10 mouse cellular contexts compared by ENCODE assay signal in genomic region chr1:38222160-38222559, GRCm38 (mm10).
DNase-seq lines count a peak whose midpoint lies in the region; ATAC-seq and TF ChIP-seq lines count a peak whose summit lies in the region.
"Had no signal": no experiment of that assay in that cellular context is flagged by ENCODE, and none has a peak within 500 bp of the region (broad histone marks: within the 10 kb centered on the region; RNA-seq: fewer than 3 reads in every experiment).

No protein-coding gene starts in this region.

- H3K4me1 ChIP-seq in lung, embryonic 15.5 days = peaks cover 5% of the 10 kb centered on the region; the same call in 1 of the 2 replicates
- H3K4me1 ChIP-seq in lung, adult 2 months (ENCODE audit: control insufficient read depth, insufficient read depth, low read length) = 0 out of 2 replicates have a peak, but pooled peaks cover 4% of the 10 kb centered on the region
- no peaks in the 10 kb centered on the region for H3K4me1 ChIP-seq in forebrain, embryonic 14.5 days (ENCODE audit: control insufficient read depth, insufficient read depth, low read length)

- peak; percentile 65; the same call in 1 of the 2 replicates for ATAC-seq in lung, embryonic 15.5 days (ENCODE audit: borderline replicate concordance, extremely low read depth, low FRiP score, low TSS enrichment)
- no peak for ATAC-seq in forebrain, embryonic 14.5 days

- TF ChIP-seq POLR2A in lung, adult 2 months (IDR thresholded peaks at IDR 0.05; ENCODE audit: borderline replicate concordance, extremely low read depth, low read depth, low read length) = no peak

- 80% methylated on average over 1 of the region's 1 CpGs for WGBS in lung, embryonic 15.5 days
- 76% methylated on average over 1 of the region's 1 CpGs for WGBS in lung, adult 2 months
- 91% methylated on average over 1 of the region's 1 CpGs for WGBS in forebrain, embryonic 14.5 days

- H3K9me3 ChIP-seq in lung, embryonic 15.5 days = peaks cover 5% of the 10 kb centered on the region
- H3K9me3 ChIP-seq in forebrain, embryonic 14.5 days (replicated peaks; ENCODE audit: control insufficient read depth, low read length) = peaks cover 34% of the 10 kb centered on the region

- no peak overlapping the region for H3K4me2 ChIP-seq in lung, embryonic 15.5 days
- no peak overlapping the region for H3K4me2 ChIP-seq in forebrain, embryonic 14.5 days (ENCODE audit: low read length)
- H3K4me2 ChIP-seq: forebrain, embryonic 12.5 days had no signal

- H3K4me3 ChIP-seq in lung, embryonic 15.5 days = no peak overlapping the region
- H3K4me3 ChIP-seq in lung, adult 2 months (replicated peaks; ENCODE audit: extremely low read depth, low read depth, low read length) = no peak overlapping the region
- no peak overlapping the region for H3K4me3 ChIP-seq in forebrain, embryonic 14.5 days (ENCODE audit: low read depth, low read length)
- H3K4me3 ChIP-seq: forebrain, embryonic 12.5 days had no signal

- H3K9ac ChIP-seq in lung, embryonic 15.5 days = no peak overlapping the region
- H3K9ac ChIP-seq in forebrain, embryonic 14.5 days (ENCODE audit: low read length) = no peak overlapping the region
- H3K9ac ChIP-seq: forebrain, embryonic 12.5 days had no signal

- no peak overlapping the region for H3K27ac ChIP-seq in lung, embryonic 15.5 days
- H3K27ac ChIP-seq in forebrain, embryonic 14.5 days (ENCODE audit: low read depth, low read length) = no peak overlapping the region
- H3K27ac ChIP-seq: forebrain, embryonic 12.5 days had no signal

- no peak for TF ChIP-seq CTCF in lung, adult 2 months (IDR thresholded peaks at IDR 0.05; ENCODE audit: insufficient read depth, low read length)

- H3K27me3 ChIP-seq in lung, embryonic 15.5 days = no peaks in the 10 kb centered on the region
- H3K27me3 ChIP-seq in forebrain, embryonic 14.5 days (replicated peaks; ENCODE audit: control insufficient read depth, insufficient read depth, low read length) = no peaks in the 10 kb centered on the region
- H3K27me3 ChIP-seq: forebrain, embryonic 12.5 days had no signal

- intact Hi-C loops in heart, postnatal 10 days (cut with DNase I) = no loop called here

- DNase-seq in embryo, embryonic 10.5 days (ENCODE audit: low spot score) = peak; percentile 42
- no peak for DNase-seq in embryo, embryonic 10 days (ENCODE audit: low spot score)
- DNase-seq in lung, adult 2 months = no peak
- peak; percentile 58 to 59 for DNase-seq in heart, postnatal 10 days
- DNase-seq in lung, postnatal 10 days = peak; percentile 61
- DNase-seq in MN1 (ENCODE audit: low spot score) = no peak
- no peak for DNase-seq in forebrain, embryonic 14.5 days (ENCODE audit: low spot score)
- DNase-seq: cerebellum, adult 2 months had no signal

- no peaks in the 10 kb centered on the region for H3K36me3 ChIP-seq in lung, embryonic 15.5 days
- peaks cover 4% of the 10 kb centered on the region; the same call in 1 of the 2 replicates for H3K36me3 ChIP-seq in forebrain, embryonic 14.5 days (ENCODE audit: control insufficient read depth, insufficient read depth, low read length)

Comparison
In these comparisons a context has a peak if more than half of its experiments do, and no peak if none do; other contexts are left out.
1. DNase-seq: peak in embryo, embryonic 10.5 days (single experiment), heart, postnatal 10 days (2 of 2) and lung, postnatal 10 days (single experiment); none in embryo, embryonic 10 days (single experiment), lung, adult 2 months (single experiment), MN1 (single experiment) and forebrain, embryonic 14.5 days (single experiment).